Mouse (Mus musculus): Measurements from ENCODE around the gene Tspan12.

DNA sequence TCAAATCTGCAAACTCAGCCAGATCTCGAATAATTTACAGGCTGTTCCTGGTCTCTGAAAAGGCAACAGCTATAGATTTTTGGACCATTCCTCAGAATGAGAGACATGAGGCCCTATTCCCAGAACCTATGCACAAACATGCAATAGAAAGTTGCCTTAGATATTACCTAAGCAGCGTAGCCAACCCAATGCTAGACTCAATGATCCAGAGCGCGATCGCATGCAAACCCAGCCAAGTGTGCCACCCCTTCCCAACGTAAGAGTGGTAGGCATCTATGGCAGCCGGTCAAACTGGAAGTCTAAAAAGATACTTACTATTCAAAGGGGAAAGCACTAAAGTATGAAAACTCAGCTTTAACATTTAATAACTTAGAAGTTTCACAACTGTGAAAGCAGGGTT is 28.6 kb downstream of the Tspan12 start:
- TF ChIP-seq CTCF (IDR thresholded peaks at IDR 0.05; ENCODE audit: low read depth), result no peak
- TF ChIP-seq EP300 (IDR thresholded peaks at IDR 0.05; ENCODE audit: low read depth), result no peak
